Mouse (Mus musculus) limb, embryonic 12.5 days (tissue): ENCODE data around the gene Plch1. TPM values are rescaled to one million over a fixed set of nuclear protein-coding genes. Genes with fewer than 3 reads are reported as not detected.

Source experiments
- ATAC-seq: fragments of 200-750 bp; cut with Nextera tagmentation; 2 replicates; pipeline ENCODE4 v1.8.0; 2017; ENCODE audit warnings: low read depth, moderate TSS enrichment; ENCODE audit not compliant: insufficient number of reproducible peaks, insufficient read depth, low FRiP score, low TSS enrichment
- H3K27ac ChIP-seq: fragments of 300-500 bp; sonication (generic); 2 replicates; pipeline ENCODE4 v1.5.1; 2016; ENCODE audit warnings: mild to moderate bottlenecking, moderate library complexity
- H3K27me3 ChIP-seq: fragments of 300-500 bp; sonication (generic); 2 replicates; pipeline ENCODE4 v1.6.1; 2016; ENCODE audit warnings: mild to moderate bottlenecking, moderate library complexity
- H3K36me3 ChIP-seq: fragments of 300-500 bp; sonication (generic); 2 replicates; pipeline ENCODE4 v1.6.1; 2016; ENCODE audit warnings: mild to moderate bottlenecking, moderate library complexity
- H3K4me1 ChIP-seq: fragments of 300-500 bp; sonication (generic); replicated peaks from 2 replicates; pipeline ENCODE4 v1.6.1; 2016
- H3K4me2 ChIP-seq: fragments of 300-500 bp; sonication (generic); 2 replicates; pipeline ENCODE4 v1.6.1; 2016; ENCODE audit warnings: mild to moderate bottlenecking, moderate library complexity
- H3K4me3 ChIP-seq: fragments of 300-500 bp; sonication (generic); replicated peaks from 2 replicates; pipeline ENCODE4 v1.5.1; 2016; ENCODE audit warnings: mild to moderate bottlenecking
- H3K9ac ChIP-seq: fragments of 300-500 bp; sonication (generic); replicated peaks from 2 replicates; pipeline ENCODE4 v1.6.1; 2016; ENCODE audit warnings: mild to moderate bottlenecking, moderate library complexity
- H3K9me3 ChIP-seq: fragments of 300-500 bp; sonication (generic); 2 replicates; pipeline ENCODE4 v1.6.1; 2016; ENCODE audit warnings: mild to moderate bottlenecking, moderate library complexity
- WGBS: fragments of 180-500 bp; shearing (Covaris S2); methylation state at CpG from one replicate; pipeline ENCODE4 v1.1.7; 2016; 5-methylcytosine and 5-hydroxymethylcytosine counted together
- polyA plus RNA-seq: library from polyadenylated mRNA; unstranded; fragments of >200 nt; fragmentation: Nextera tagmentation; extraction: Ambion mirVana; gene quantifications from 2 replicates; pipeline ENCODE4 v1.2.1, GENCODE M21; 2016

Plch1 gene
- polyA plus RNA-seq, 1 experiment from 2014 or later: 1.5 TPM

DNA sequence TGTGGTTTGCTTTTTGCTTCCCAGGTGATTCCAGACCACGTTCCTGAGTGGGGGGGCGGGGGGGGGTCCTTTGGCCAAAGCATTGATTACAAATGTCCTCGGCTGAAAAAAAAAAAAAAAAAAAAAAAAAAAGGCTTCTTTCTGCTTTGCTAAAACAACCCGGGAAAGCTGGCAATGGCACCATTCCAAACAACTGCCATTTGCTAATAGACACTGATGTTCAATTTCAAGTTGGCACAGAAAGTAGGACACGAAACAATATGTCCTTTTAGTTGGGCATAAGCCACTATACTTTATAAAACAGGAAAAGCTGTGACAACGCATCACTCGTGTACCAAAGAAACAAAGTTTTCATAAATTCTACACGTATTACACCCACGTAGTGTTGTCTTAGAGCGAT, 36.6 kb downstream of the Plch1 start:
- Histone ChIP-seq H3K4me2 (no peak overlapping the region), H3K4me1 (no peaks in the 10 kb centered on the region), H3K27ac (no peak overlapping the region), H3K4me3 (no peak overlapping the region), H3K27me3 (no peaks in the 10 kb centered on the region), H3K9ac (no peak overlapping the region), H3K9me3 (peaks cover 4% of the 10 kb centered on the region; the same call in 1 of the 2 replicates), H3K36me3 (no peaks in the 10 kb centered on the region)
- ATAC-seq: no peak
- WGBS: 81% methylated on average over 10 of the region's 10 CpGs

DNA sequence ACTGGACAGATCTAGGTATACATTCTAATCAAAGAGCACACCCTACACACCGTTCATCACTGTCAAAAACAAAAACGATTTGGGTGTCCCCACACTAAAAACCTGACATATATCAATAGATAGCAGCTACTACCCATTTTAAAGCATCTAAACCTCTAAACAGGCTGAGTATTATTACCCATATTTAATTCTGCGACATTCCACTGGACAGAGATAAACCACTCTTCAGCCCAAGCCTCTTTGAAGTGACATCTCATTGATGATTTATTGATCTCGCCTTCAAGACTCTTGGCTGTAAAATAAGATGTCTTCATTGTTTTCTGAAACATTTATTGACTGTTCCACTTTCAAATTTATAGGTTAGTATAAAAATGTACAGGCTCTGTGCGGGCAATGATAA, 46.4 kb downstream of the Plch1 start:
- Histone ChIP-seq H3K9me3 (no peaks in the 10 kb centered on the region), H3K27ac (no peak overlapping the region), H3K4me1 (peaks cover 5% of the 10 kb centered on the region), H3K9ac (no peak overlapping the region), H3K4me2 (no peak overlapping the region), H3K4me3 (no peak overlapping the region), H3K27me3 (no peaks in the 10 kb centered on the region), H3K36me3 (no peaks in the 10 kb centered on the region)
- 70% methylated on average over 5 of the region's 5 CpGs for WGBS
- no peak for ATAC-seq

- Histone ChIP-seq H3K4me2 (0 out of 2 replicates have a peak overlapping the region, but pooled peaks have one; percentile 15), H3K36me3 (no peaks in the 10 kb centered on the region), H3K27ac (no peak overlapping the region), H3K9me3 (no peaks in the 10 kb centered on the region), H3K4me3 (no peak overlapping the region), H3K4me1 (peaks cover 5% of the 10 kb centered on the region), H3K27me3 (no peaks in the 10 kb centered on the region), H3K9ac (no peak overlapping the region)
- ATAC-seq: no peak
- 54% methylated on average over 12 of the region's 12 CpGs for WGBS
These were observed 48.1 kb downstream of the Plch1 start for GRCm38 (mm10) chr3:63851125-63851698.

DNA sequence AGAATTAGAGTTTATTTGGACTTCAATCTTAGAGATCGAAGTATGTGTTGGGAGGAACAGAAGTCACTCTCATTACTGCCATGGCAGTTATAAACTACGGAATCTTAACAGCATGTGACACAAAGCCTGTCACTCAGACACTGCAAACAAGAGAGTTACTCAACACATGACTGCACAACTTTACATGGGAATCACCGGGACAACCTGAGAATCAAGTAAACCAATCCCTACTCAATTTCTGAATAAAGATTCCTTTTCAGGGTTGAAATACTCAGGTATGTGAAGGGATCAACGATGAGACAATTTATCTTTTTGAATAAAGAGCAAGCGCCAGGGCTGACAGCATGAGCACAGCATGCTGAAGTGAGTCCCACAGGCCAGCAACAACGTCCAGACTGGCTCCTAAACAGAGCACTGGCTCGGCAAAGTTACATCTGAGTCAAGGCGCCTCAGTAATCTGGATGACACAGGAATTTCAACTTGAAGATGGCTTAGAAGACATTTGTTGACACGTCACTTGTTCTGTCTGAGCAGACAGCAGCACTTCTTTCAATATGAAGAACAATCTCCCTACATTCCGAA, 49.4 kb downstream of the Plch1 start:
- H3K9ac ChIP-seq: no peak overlapping the region
- no peaks in the 10 kb centered on the region for H3K9me3 ChIP-seq
- no peak for ATAC-seq
- H3K27ac ChIP-seq: no peak overlapping the region
- H3K36me3 ChIP-seq: no peaks in the 10 kb centered on the region
- H3K4me2 ChIP-seq: no peak overlapping the region
- H3K4me1 ChIP-seq: peaks cover 5% of the 10 kb centered on the region
- H3K27me3 ChIP-seq: no peaks in the 10 kb centered on the region
- H3K4me3 ChIP-seq: no peak overlapping the region
- WGBS: 78% methylated on average over 10 of the region's 10 CpGs

GRCm38 (mm10) chr3:63844141-63844540, 55.1 kb downstream of the Plch1 start:
- no peaks in the 10 kb centered on the region for H3K36me3 ChIP-seq
- no peak overlapping the region for H3K27ac ChIP-seq
- no peaks in the 10 kb centered on the region for H3K9me3 ChIP-seq
- 22% methylated on average over 4 of the region's 4 CpGs for WGBS
- H3K4me3 ChIP-seq: no peak overlapping the region
- H3K4me2 ChIP-seq: no peak overlapping the region
- peaks cover 3% of the 10 kb centered on the region; the same call in 1 of the 2 replicates for H3K4me1 ChIP-seq
- no peaks in the 10 kb centered on the region for H3K27me3 ChIP-seq
- H3K9ac ChIP-seq: no peak overlapping the region
- no peak for ATAC-seq

DNA sequence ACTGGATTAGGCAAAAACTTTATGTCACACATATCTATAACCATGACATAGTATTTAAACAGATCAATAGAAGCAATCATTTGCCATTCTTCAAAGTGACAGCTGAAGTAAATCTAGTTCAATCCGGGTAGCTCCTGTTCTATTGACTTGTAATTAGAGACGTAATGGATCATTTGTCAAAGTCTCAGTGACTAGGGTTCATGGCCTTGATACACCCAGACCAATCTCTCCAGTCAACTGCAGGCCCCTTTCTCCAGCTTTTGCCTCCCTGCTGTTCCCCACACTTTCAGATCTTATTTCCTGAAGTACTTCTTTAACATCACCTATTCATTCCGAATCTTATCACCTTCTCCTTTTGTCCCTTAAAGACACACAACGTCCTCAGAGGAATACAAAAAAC, 56.8 kb downstream of the Plch1 start:
- Histone ChIP-seq H3K9ac (no peak overlapping the region), H3K27me3 (no peaks in the 10 kb centered on the region), H3K4me3 (no peak overlapping the region), H3K4me1 (peaks cover 12% of the 10 kb centered on the region; the same call in 1 of the 2 replicates), H3K36me3 (no peaks in the 10 kb centered on the region), H3K4me2 (no peak overlapping the region), H3K9me3 (no peaks in the 10 kb centered on the region), H3K27ac (no peak overlapping the region)
- ATAC-seq: no peak
- WGBS: 62% methylated on average over 4 of the region's 4 CpGs

GRCm38 (mm10) chr3:63837750-63838149, 61.5 kb downstream of the Plch1 start:
- H3K4me1 ChIP-seq: peaks cover 15% of the 10 kb centered on the region; the same call in 1 of the 2 replicates
- ATAC-seq: no peak
- no peak overlapping the region for H3K4me3 ChIP-seq
- H3K36me3 ChIP-seq: no peaks in the 10 kb centered on the region
- no peak overlapping the region for H3K27ac ChIP-seq
- H3K27me3 ChIP-seq: no peaks in the 10 kb centered on the region
- no peaks in the 10 kb centered on the region for H3K9me3 ChIP-seq
- no peak overlapping the region for H3K4me2 ChIP-seq
- no peak overlapping the region for H3K9ac ChIP-seq

GRCm38 (mm10) chr3:63836937-63837632, 62.2 kb downstream of the Plch1 start:
- Histone ChIP-seq H3K36me3 (no peaks in the 10 kb centered on the region), H3K4me3 (no peak overlapping the region), H3K27me3 (no peaks in the 10 kb centered on the region), H3K4me1 (peaks cover 15% of the 10 kb centered on the region; the same call in 1 of the 2 replicates), H3K4me2 (no peak overlapping the region), H3K9me3 (no peaks in the 10 kb centered on the region), H3K27ac (no peak overlapping the region), H3K9ac (no peak overlapping the region)
- WGBS: 65% methylated on average over 8 of the region's 8 CpGs
- no peak for ATAC-seq

- no peak for ATAC-seq
- no peak overlapping the region for H3K9ac ChIP-seq
- no peak overlapping the region for H3K4me3 ChIP-seq
- no peak overlapping the region for H3K27ac ChIP-seq
- H3K4me2 ChIP-seq: no peak overlapping the region
- peaks cover 15% of the 10 kb centered on the region; the same call in 1 of the 2 replicates for H3K4me1 ChIP-seq
- H3K36me3 ChIP-seq: no peaks in the 10 kb centered on the region
- H3K27me3 ChIP-seq: no peaks in the 10 kb centered on the region
- no peaks in the 10 kb centered on the region for H3K9me3 ChIP-seq
These were observed 63.5 kb downstream of the Plch1 start for GRCm38 (mm10) chr3:63835816-63836215.

GRCm38 (mm10) chr3:63823874-63824400, 75.3 kb downstream of the Plch1 start:
- no peaks in the 10 kb centered on the region for H3K9me3 ChIP-seq
- no peak overlapping the region for H3K27ac ChIP-seq
- H3K27me3 ChIP-seq: no peaks in the 10 kb centered on the region
- no peak overlapping the region for H3K9ac ChIP-seq
- H3K4me1 ChIP-seq: peaks cover 14% of the 10 kb centered on the region; the same call in 1 of the 2 replicates
- no peak overlapping the region for H3K4me3 ChIP-seq
- no peak for ATAC-seq
- H3K36me3 ChIP-seq: no peaks in the 10 kb centered on the region
- H3K4me2 ChIP-seq: no peak overlapping the region
- 31% methylated on average over 1 of the region's 1 CpGs for WGBS

GRCm38 (mm10) chr3:63822631-63823030, 76.6 kb downstream of the Plch1 start:
- Histone ChIP-seq H3K4me2 (no peak overlapping the region), H3K27ac (no peak overlapping the region), H3K27me3 (no peaks in the 10 kb centered on the region), H3K9me3 (no peaks in the 10 kb centered on the region), H3K4me1 (peaks cover 14% of the 10 kb centered on the region; the same call in 1 of the 2 replicates), H3K36me3 (no peaks in the 10 kb centered on the region), H3K4me3 (no peak overlapping the region), H3K9ac (no peak overlapping the region)
- no peak for ATAC-seq
